Mouse (Mus musculus): ENCODE measurements at regions not wholly inside any gene's neighbourhood (a gene's known extent, or its start where the extent isn't known, plus 50 kb on each side); places are given as distances from the start of the nearest gene placed in this dataset.

DNA sequence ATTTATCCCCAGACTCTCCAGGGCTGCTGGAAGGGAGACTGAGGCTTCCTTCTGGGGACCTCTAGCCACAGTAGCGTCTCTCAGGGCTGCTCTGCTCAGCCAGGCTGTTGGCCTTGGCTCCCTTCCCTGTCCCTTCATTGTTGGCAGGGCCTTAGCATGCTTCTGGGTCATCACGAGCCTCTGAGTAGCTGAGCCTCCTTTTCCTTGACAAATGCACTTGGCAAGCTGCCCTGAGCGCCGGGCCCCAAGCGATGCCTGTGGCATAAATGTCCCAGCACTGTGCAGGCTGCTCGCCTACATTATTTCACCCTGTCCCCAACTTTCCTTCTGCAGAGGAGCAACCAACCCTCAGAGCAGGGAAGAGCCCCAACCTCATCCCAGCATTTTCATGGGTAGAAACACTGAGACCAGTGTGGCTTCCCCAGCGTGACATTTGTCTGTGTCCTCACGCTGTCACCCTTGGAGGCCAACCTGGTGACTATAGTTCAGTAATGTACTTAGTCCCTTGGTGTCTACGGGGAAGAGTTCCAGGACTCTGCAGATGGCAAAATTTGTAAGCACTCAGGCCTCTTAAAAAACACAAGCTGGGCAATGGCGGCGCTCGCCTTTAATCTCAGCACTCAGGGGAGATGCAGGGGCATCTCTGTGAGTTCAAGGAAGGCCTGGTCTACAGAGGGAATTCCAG, 83.7 kb upstream of the Lrpap1 start:
- TF ChIP-seq USF1 (IDR thresholded peaks at IDR 0.05; ENCODE audit: low read depth, low read length) = no peak
- TF ChIP-seq POLR2AphosphoS5 (IDR thresholded peaks at IDR 0.05; ENCODE audit: borderline replicate concordance, low read depth, low read length) = no peak
- TF ChIP-seq GABPA (IDR thresholded peaks at IDR 0.05; ENCODE audit: low read depth, low read length) = no peak
- TF ChIP-seq GATA1 (IDR thresholded peaks at IDR 0.05; ENCODE audit: low read depth, low read length) = no peak
- TF ChIP-seq ZMIZ1 (IDR thresholded peaks at IDR 0.05; ENCODE audit: low read depth, low read length) = no peak
- TF ChIP-seq TBP (IDR thresholded peaks at IDR 0.05; ENCODE audit: low read depth, low read length) = no peak
- TF ChIP-seq MEF2A (IDR thresholded peaks at IDR 0.05; ENCODE audit: extremely low read depth, insufficient replicate concordance, low read depth, low read length, poor library complexity, severe bottlenecking) = no peak
- TF ChIP-seq NELFE (IDR thresholded peaks at IDR 0.05; ENCODE audit: low read depth, low read length) = no peak
- no peak for TF ChIP-seq RCOR1 (IDR thresholded peaks at IDR 0.05; ENCODE audit: low read depth, low read length)
- no peak for TF ChIP-seq ETS1 (IDR thresholded peaks at IDR 0.05; ENCODE audit: low read depth, low read length)
- no peaks in the 10 kb centered on the region for H3K27me3 ChIP-seq (ENCODE audit: control insufficient read depth in 1 of 2, insufficient read depth in 2 of 2, low read length in 2 of 2)
- DNase-seq (ENCODE audit: low read depth, low spot score) = no peak
- H3K9ac ChIP-seq (ENCODE audit: control insufficient read depth, low read depth, low read length, poor library complexity, severe bottlenecking) = no peak overlapping the region
- no peak overlapping the region for H3K27ac ChIP-seq (ENCODE audit: control insufficient read depth, low read depth, low read length)
- no peaks in the 10 kb centered on the region for H3K36me3 ChIP-seq (ENCODE audit: control insufficient read depth in 1 of 2, insufficient read depth in 2 of 2, low read length in 2 of 2)
- H3K79me2 ChIP-seq (ENCODE audit: control insufficient read depth, insufficient read depth, low read length, poor library complexity) = no peaks in the 10 kb centered on the region
- H3K4me3 ChIP-seq (ENCODE audit: control insufficient read depth in 1 of 2, insufficient read depth in 1 of 2, low read depth in 2 of 2, low read length in 2 of 2) = no peak overlapping the region
- no peaks in the 10 kb centered on the region; the same call in 1 of the 2 replicates for H3K9me3 ChIP-seq (replicated peaks; ENCODE audit: insufficient read depth, low read length)
- no peaks in the 10 kb centered on the region for H3K4me1 ChIP-seq (ENCODE audit: control insufficient read depth in 1 of 2, insufficient read depth in 2 of 2, low read length in 2 of 2)

DNA sequence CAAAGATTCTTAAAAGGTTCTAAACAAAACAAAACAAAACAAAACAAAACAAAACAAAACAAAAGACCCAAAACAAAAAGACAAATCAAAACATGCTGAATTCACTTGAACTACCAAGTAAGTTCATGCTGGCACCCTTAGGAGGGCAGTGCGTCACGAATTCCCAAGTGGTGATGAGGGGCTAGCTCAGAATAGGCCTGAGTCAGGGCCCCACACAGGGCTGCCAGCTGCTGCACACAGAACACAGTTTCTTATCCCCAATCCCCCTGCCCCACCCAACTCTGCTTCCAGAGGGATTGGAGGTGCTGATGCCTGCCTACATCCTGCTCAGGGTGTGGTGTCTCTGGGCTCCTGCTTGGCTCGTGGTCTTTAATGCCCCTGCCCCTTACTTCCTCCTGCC, 80.3 kb upstream of the Lrpap1 start:
- H3K4me1 ChIP-seq (ENCODE audit: control insufficient read depth in 1 of 2, insufficient read depth in 2 of 2, low read length in 2 of 2) = no peaks in the 10 kb centered on the region
- TF ChIP-seq ETS1 (IDR thresholded peaks at IDR 0.05; ENCODE audit: low read depth, low read length) = no peak
- TF ChIP-seq MEF2A (IDR thresholded peaks at IDR 0.05; ENCODE audit: extremely low read depth, insufficient replicate concordance, low read depth, low read length, poor library complexity, severe bottlenecking) = no peak
- TF ChIP-seq MYB (IDR thresholded peaks at IDR 0.05; ENCODE audit: low read depth, low read length) = no peak
- TF ChIP-seq SMC3 (IDR thresholded peaks at IDR 0.05; ENCODE audit: low read depth, low read length) = no peak
- TF ChIP-seq ELF1 (IDR thresholded peaks at IDR 0.05; ENCODE audit: low read depth, low read length) = no peak
- TF ChIP-seq NELFE (IDR thresholded peaks at IDR 0.05; ENCODE audit: low read depth, low read length) = no peak
- TF ChIP-seq POLR2AphosphoS2 (IDR thresholded peaks at IDR 0.05; ENCODE audit: low read length) = no peak
- no peak for TF ChIP-seq ZMIZ1 (IDR thresholded peaks at IDR 0.05; ENCODE audit: low read depth, low read length)
- no peak for TF ChIP-seq ZNF384 (IDR thresholded peaks at IDR 0.05; ENCODE audit: low read depth, low read length)
- no peak for TF ChIP-seq EP300 (IDR thresholded peaks at IDR 0.05; ENCODE audit: low read depth in 1 of 2, low read length in 2 of 2)
- TF ChIP-seq MAZ (IDR thresholded peaks at IDR 0.05; ENCODE audit: low read depth, low read length) = no peak
- no peak for TF ChIP-seq CHD2 (IDR thresholded peaks at IDR 0.05; ENCODE audit: low read length)
- TF ChIP-seq RCOR1 (IDR thresholded peaks at IDR 0.05; ENCODE audit: low read depth, low read length) = no peak
- H3K4me3 ChIP-seq (ENCODE audit: control insufficient read depth in 1 of 2, insufficient read depth in 1 of 2, low read depth in 2 of 2, low read length in 2 of 2) = no peak overlapping the region
- no peak overlapping the region for H3K9ac ChIP-seq (ENCODE audit: control insufficient read depth, low read depth, low read length, poor library complexity, severe bottlenecking)
- DNase-seq (ENCODE audit: low read depth, low spot score) = no peak
- H3K9me3 ChIP-seq (replicated peaks; ENCODE audit: insufficient read depth, low read length) = no peaks in the 10 kb centered on the region; the same call in 1 of the 2 replicates
- no peaks in the 10 kb centered on the region for H3K79me2 ChIP-seq (ENCODE audit: control insufficient read depth, insufficient read depth, low read length, poor library complexity)
- H3K36me3 ChIP-seq (ENCODE audit: control insufficient read depth in 1 of 2, insufficient read depth in 2 of 2, low read length in 2 of 2) = no peaks in the 10 kb centered on the region
- no peaks in the 10 kb centered on the region for H3K27me3 ChIP-seq (ENCODE audit: control insufficient read depth in 1 of 2, insufficient read depth in 2 of 2, low read length in 2 of 2)
- H3K27ac ChIP-seq (ENCODE audit: control insufficient read depth, low read depth, low read length) = no peak overlapping the region

All from MEL (cell line).